Mouse (Mus musculus): ENCODE measurements around the gene Man1c1. TPM values are rescaled to one million over a fixed set of nuclear protein-coding genes. Genes with fewer than 3 reads are reported as not detected.
A peak's percentile ranks its signal among the peaks of the same experiment; 100 is the strongest.

Gene Man1c1
- polyA plus RNA-seq, 1 experiment from 2014 or later: 1.5 TPM

DNA sequence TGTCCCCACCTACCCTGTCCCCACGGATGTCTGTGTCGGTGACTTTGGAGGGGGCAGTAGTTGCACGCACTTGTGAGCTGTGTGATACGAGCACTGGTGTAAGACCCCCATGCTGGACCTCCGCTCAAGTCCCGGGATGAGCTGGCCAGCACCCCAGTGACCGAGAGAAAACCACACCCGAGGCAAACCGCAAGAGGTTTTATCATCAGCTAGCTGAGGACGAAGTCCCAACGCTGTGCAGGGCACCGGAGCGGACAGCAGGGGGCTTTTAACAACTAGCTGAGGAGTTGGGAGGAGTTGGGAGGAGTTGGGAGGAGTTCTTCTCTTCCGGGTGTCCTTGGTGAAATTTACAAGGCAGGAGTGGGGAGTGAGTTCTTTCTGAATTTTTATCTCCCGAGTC is 191.3 kb downstream of the Man1c1 start:
- DNase-seq (ENCODE audit: low spot score) (peak; percentile 86), ATAC-seq (ENCODE audit: low FRiP score, low TSS enrichment) (peak; percentile 46)
- H3K4me2 ChIP-seq (replicated peaks; ENCODE audit: low read depth): peak overlapping the region; percentile 31; the same call in 1 of the 2 replicates
- no peaks in the 10 kb centered on the region for H3K27me3 ChIP-seq (ENCODE audit: control insufficient read depth, insufficient read depth, low read length)
- 0 out of 2 replicates have a peak, but pooled peaks cover 3% of the 10 kb centered on the region for H3K36me3 ChIP-seq (ENCODE audit: control insufficient read depth, insufficient read depth, low read length)
- H3K4me1 ChIP-seq (replicated peaks; ENCODE audit: control insufficient read depth, insufficient read depth): 0 out of 2 replicates have a peak, but pooled peaks cover 5% of the 10 kb centered on the region
- no peaks in the 10 kb centered on the region for H3K9me3 ChIP-seq (ENCODE audit: control insufficient read depth, low read length)
- no peak overlapping the region for H3K27ac ChIP-seq (replicated peaks)
- TF ChIP-seq EP300 (optimal IDR thresholded peaks at IDR 0.05): no peak
- peak; percentile 80 for TF ChIP-seq CTCF (IDR thresholded peaks at IDR 0.05; ENCODE audit: low read depth)
- H3K9ac ChIP-seq (ENCODE audit: low read length): no peak overlapping the region
- 15% methylated on average over 15 of the region's 15 CpGs for WGBS
- no peak overlapping the region for H3K4me3 ChIP-seq (ENCODE audit: low read depth, low read length)

DNA sequence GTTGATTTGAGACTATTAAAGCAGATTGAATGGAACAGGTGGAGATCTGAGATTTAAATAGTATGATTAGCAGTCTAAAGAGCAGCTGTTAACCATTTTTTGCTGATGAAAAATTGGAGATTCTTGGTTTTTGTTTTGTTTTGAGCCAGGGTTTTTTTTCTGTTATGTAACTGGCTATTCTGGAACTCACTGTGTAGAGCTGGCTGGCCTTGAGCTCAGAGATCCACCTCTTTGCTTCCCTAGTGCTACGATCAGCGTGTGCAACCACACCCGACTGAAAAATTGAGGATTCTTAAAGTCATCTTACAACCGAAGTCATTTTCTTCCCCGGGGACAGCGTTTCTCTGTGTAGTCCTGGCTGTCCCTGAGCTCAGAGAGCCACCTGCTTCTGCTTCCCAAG is 192.4 kb downstream of the Man1c1 start:
- H3K9me3 ChIP-seq (ENCODE audit: control insufficient read depth, low read length): no peaks in the 10 kb centered on the region
- ATAC-seq (ENCODE audit: low FRiP score, low TSS enrichment) (no peak), DNase-seq (ENCODE audit: low spot score) (no peak)
- WGBS: 50% methylated on average over 6 of the region's 6 CpGs
- H3K4me3 ChIP-seq (ENCODE audit: low read depth, low read length): peak overlapping the region; percentile 49; the same call in 1 of the 2 replicates
- no peaks in the 10 kb centered on the region for H3K27me3 ChIP-seq (ENCODE audit: control insufficient read depth, insufficient read depth, low read length)
- no peak for TF ChIP-seq EP300 (optimal IDR thresholded peaks at IDR 0.05)
- TF ChIP-seq CTCF (IDR thresholded peaks at IDR 0.05; ENCODE audit: low read depth): no peak
- no peak overlapping the region for H3K9ac ChIP-seq (ENCODE audit: low read length)
- H3K4me1 ChIP-seq (replicated peaks; ENCODE audit: control insufficient read depth, insufficient read depth): 0 out of 2 replicates have a peak, but pooled peaks cover 2% of the 10 kb centered on the region
- H3K4me2 ChIP-seq (replicated peaks; ENCODE audit: low read depth): peak overlapping the region; percentile 87
- H3K36me3 ChIP-seq (ENCODE audit: control insufficient read depth, insufficient read depth, low read length): 0 out of 2 replicates have a peak, but pooled peaks cover 3% of the 10 kb centered on the region
- no peak overlapping the region for H3K27ac ChIP-seq (replicated peaks)

Small RNA genes lying within 50 kb of the gene (microRNA-seq; reads per million reads assigned to microRNA genes)
- not detected for gene Mir6403

Other genes starting within 250 kb of the Man1c1 start
- 358 and 380 TPM in 2 replicates for gene Stmn1, start 236.0 kb downstream of the Man1c1 start, polyA plus RNA-seq (2015; fragmentation: Nextera tagmentation; extraction: Ambion mirVana)
- 51.8 and 56.4 TPM in 2 replicates for gene Paqr7, start 207.6 kb downstream of the Man1c1 start, polyA plus RNA-seq (2015; fragmentation: Nextera tagmentation; extraction: Ambion mirVana)
- gene Aunip, start 193.3 kb downstream of the Man1c1 start, polyA plus RNA-seq (2015; fragmentation: Nextera tagmentation; extraction: Ambion mirVana): 3.5 and 3.8 TPM in 2 replicates
- gene Mtfr1l, start 168.9 kb downstream of the Man1c1 start, polyA plus RNA-seq (2015; fragmentation: Nextera tagmentation; extraction: Ambion mirVana): 64.7 and 70.3 TPM in 2 replicates
- gene Selenon, start 152.1 kb downstream of the Man1c1 start, polyA plus RNA-seq (2015; fragmentation: Nextera tagmentation; extraction: Ambion mirVana): 8.6 and 12.1 TPM in 2 replicates
- 18.8 and 19.5 TPM in 2 replicates for gene Ldlrap1, start 63.7 kb upstream of the Man1c1 start, polyA plus RNA-seq (2015; fragmentation: Nextera tagmentation; extraction: Ambion mirVana)
- gene Maco1, start 149.1 kb upstream of the Man1c1 start, polyA plus RNA-seq (2015; fragmentation: Nextera tagmentation; extraction: Ambion mirVana): 20.8 and 24.1 TPM in 2 replicates
- 0.47 TPM in 2 replicates for gene Rhd, start 160.2 kb upstream of the Man1c1 start, polyA plus RNA-seq (2015; fragmentation: Nextera tagmentation; extraction: Ambion mirVana)
- gene Tmem50a, start 210.7 kb upstream of the Man1c1 start, polyA plus RNA-seq (2015; fragmentation: Nextera tagmentation; extraction: Ambion mirVana): 187 and 193 TPM in 2 replicates
- gene Rsrp1, start 219.3 kb upstream of the Man1c1 start, polyA plus RNA-seq (2015; fragmentation: Nextera tagmentation; extraction: Ambion mirVana): 278 and 283 TPM in 2 replicates
- 74.1 and 77.9 TPM in 2 replicates for gene Syf2, start 226.6 kb upstream of the Man1c1 start, polyA plus RNA-seq (2015; fragmentation: Nextera tagmentation; extraction: Ambion mirVana)